Mouse (Mus musculus): ENCODE data around the gene Tenm2. TPM values are rescaled to one million over a fixed set of nuclear protein-coding genes. Genes with fewer than 3 reads are reported as not detected.

The Tenm2 gene
- total and polyA plus RNA-seq, 3 experiments: not detected

- TF ChIP-seq NRF1 (IDR thresholded peaks at IDR 0.05; ENCODE audit: insufficient read depth, low read depth, low read length, poor library complexity, severe bottlenecking) (no peak), RAD21 (IDR thresholded peaks at IDR 0.05; ENCODE audit: low read depth, low read length) (no peak), MAFK (IDR thresholded peaks at IDR 0.05; ENCODE audit: borderline replicate concordance, low read depth, low read length) (no peak), ELF1 (IDR thresholded peaks at IDR 0.05; ENCODE audit: low read depth, low read length) (no peak), ZC3H11A (IDR thresholded peaks at IDR 0.05; ENCODE audit: low read depth, low read length) (no peak), POLR2A (IDR thresholded peaks at IDR 0.05; ENCODE audit: control insufficient read depth in 1 of 2, insufficient read depth in 1 of 2, low read depth in 1 of 2, low read length in 2 of 2, poor library complexity in 1 of 2) (no peak), E2F4 (IDR thresholded peaks at IDR 0.05; ENCODE audit: borderline replicate concordance, low read depth, low read length) (no peak), USF2 (IDR thresholded peaks at IDR 0.05; ENCODE audit: borderline replicate concordance in 1 of 2, insufficient read depth in 1 of 2, low read depth in 1 of 2, low read length in 2 of 2) (no peak), CHD2 (IDR thresholded peaks at IDR 0.05; ENCODE audit: low read length) (no peak), GATA1 (IDR thresholded peaks at IDR 0.05; ENCODE audit: low read depth, low read length) (no peak), MYB (IDR thresholded peaks at IDR 0.05; ENCODE audit: low read depth, low read length) (no peak), MXI1 (IDR thresholded peaks at IDR 0.05; ENCODE audit: low read depth, low read length) (no peak), ZNF384 (IDR thresholded peaks at IDR 0.05; ENCODE audit: low read depth, low read length) (no peak), USF1 (IDR thresholded peaks at IDR 0.05; ENCODE audit: low read depth, low read length) (no peak), MEF2A (IDR thresholded peaks at IDR 0.05; ENCODE audit: extremely low read depth, insufficient replicate concordance, low read depth, low read length, poor library complexity, severe bottlenecking) (no peak), JUND (IDR thresholded peaks at IDR 0.05; ENCODE audit: low read depth, low read length) (no peak), TCF12 (IDR thresholded peaks at IDR 0.05; ENCODE audit: low read depth, low read length) (no peak)
- DNase-seq (ENCODE audit: low read depth, low spot score): no peak
- H3K27ac ChIP-seq (ENCODE audit: control insufficient read depth, low read depth, low read length): no peak overlapping the region
- no peaks in the 10 kb centered on the region for H3K4me1 ChIP-seq (ENCODE audit: control insufficient read depth in 1 of 2, insufficient read depth in 2 of 2, low read length in 2 of 2)
- H3K79me2 ChIP-seq (ENCODE audit: control insufficient read depth, insufficient read depth, low read length, poor library complexity): no peaks in the 10 kb centered on the region
- no peaks in the 10 kb centered on the region for H3K27me3 ChIP-seq (ENCODE audit: control insufficient read depth in 1 of 2, insufficient read depth in 2 of 2, low read length in 2 of 2)
- H3K9ac ChIP-seq (ENCODE audit: control insufficient read depth, low read depth, low read length, poor library complexity, severe bottlenecking): no peak overlapping the region
- no peak overlapping the region for H3K4me3 ChIP-seq (ENCODE audit: control insufficient read depth in 1 of 2, insufficient read depth in 1 of 2, low read depth in 2 of 2, low read length in 2 of 2)
- H3K36me3 ChIP-seq (ENCODE audit: control insufficient read depth in 1 of 2, insufficient read depth in 2 of 2, low read length in 2 of 2): no peaks in the 10 kb centered on the region
- H3K9me3 ChIP-seq (replicated peaks; ENCODE audit: insufficient read depth, low read length): no peaks in the 10 kb centered on the region
These were observed 1258.0 kb downstream of the Tenm2 start for GRCm38 (mm10) chr11:35977796-35978195.

- Histone ChIP-seq H3K27ac (ENCODE audit: control insufficient read depth, low read depth, low read length) (no peak overlapping the region), H3K79me2 (ENCODE audit: control insufficient read depth, insufficient read depth, low read length, poor library complexity) (no peaks in the 10 kb centered on the region), H3K9me3 (replicated peaks; ENCODE audit: insufficient read depth, low read length) (no peaks in the 10 kb centered on the region), H3K27me3 (ENCODE audit: control insufficient read depth in 1 of 2, insufficient read depth in 2 of 2, low read length in 2 of 2) (no peaks in the 10 kb centered on the region), H3K9ac (ENCODE audit: control insufficient read depth, low read depth, low read length, poor library complexity, severe bottlenecking) (no peak overlapping the region), H3K4me3 (ENCODE audit: control insufficient read depth in 1 of 2, insufficient read depth in 1 of 2, low read depth in 2 of 2, low read length in 2 of 2) (no peak overlapping the region), H3K36me3 (ENCODE audit: control insufficient read depth in 1 of 2, insufficient read depth in 2 of 2, low read length in 2 of 2) (no peaks in the 10 kb centered on the region), H3K4me1 (ENCODE audit: control insufficient read depth in 1 of 2, insufficient read depth in 2 of 2, low read length in 2 of 2) (no peaks in the 10 kb centered on the region)
- DNase-seq (ENCODE audit: low read depth, low spot score): no peak
- TF ChIP-seq MAZ (IDR thresholded peaks at IDR 0.05; ENCODE audit: low read depth, low read length): no peak
- TF ChIP-seq JUND (IDR thresholded peaks at IDR 0.05; ENCODE audit: low read depth, low read length): no peak
- no peak for TF ChIP-seq CHD1 (IDR thresholded peaks at IDR 0.05; ENCODE audit: low read depth, low read length)
- no peak for TF ChIP-seq E2F4 (IDR thresholded peaks at IDR 0.05; ENCODE audit: borderline replicate concordance, low read depth, low read length)
- no peak for TF ChIP-seq SIN3A (IDR thresholded peaks at IDR 0.05; ENCODE audit: low read length)
- TF ChIP-seq GABPA (IDR thresholded peaks at IDR 0.05; ENCODE audit: low read depth, low read length): no peak
- no peak for TF ChIP-seq KAT2A (conservative IDR thresholded peaks at IDR 0.05; ENCODE audit: low read depth, low read length)
- no peak for TF ChIP-seq GATA1 (IDR thresholded peaks at IDR 0.05; ENCODE audit: low read depth, low read length)
- no peak for TF ChIP-seq ZC3H11A (IDR thresholded peaks at IDR 0.05; ENCODE audit: low read depth, low read length)
- no peak for TF ChIP-seq MYC (IDR thresholded peaks at IDR 0.05; ENCODE audit: low read depth, low read length)
- no peak for TF ChIP-seq ZMIZ1 (IDR thresholded peaks at IDR 0.05; ENCODE audit: low read depth, low read length)
- no peak for TF ChIP-seq RCOR1 (IDR thresholded peaks at IDR 0.05; ENCODE audit: low read depth, low read length)
- no peak for TF ChIP-seq TBP (IDR thresholded peaks at IDR 0.05; ENCODE audit: low read depth, low read length)
- TF ChIP-seq TCF12 (IDR thresholded peaks at IDR 0.05; ENCODE audit: low read depth, low read length): no peak
- no peak for TF ChIP-seq BHLHE40 (IDR thresholded peaks at IDR 0.05; ENCODE audit: borderline replicate concordance, low read depth, low read length)
- no peak for TF ChIP-seq MEF2A (IDR thresholded peaks at IDR 0.05; ENCODE audit: extremely low read depth, insufficient replicate concordance, low read depth, low read length, poor library complexity, severe bottlenecking)
- no peak for TF ChIP-seq POLR2AphosphoS5 (IDR thresholded peaks at IDR 0.05; ENCODE audit: borderline replicate concordance, low read depth, low read length)
- TF ChIP-seq POLR2A (IDR thresholded peaks at IDR 0.05; ENCODE audit: control insufficient read depth in 1 of 2, insufficient read depth in 1 of 2, low read depth in 1 of 2, low read length in 2 of 2, poor library complexity in 1 of 2): no peak
- no peak for TF ChIP-seq ZKSCAN1 (IDR thresholded peaks at IDR 0.05; ENCODE audit: low read depth, low read length)
These were observed 1258.7 kb downstream of the Tenm2 start for GRCm38 (mm10) chr11:35977096-35977495.

All from MEL (cell line).